Comparison of ENCODE assay signal across 13 mouse cellular contexts in genomic region chr4:15594506-15594905, GRCm38 (mm10).
DNase-seq lines count a peak whose midpoint lies in the region; ATAC-seq and TF ChIP-seq lines count a peak whose summit lies in the region.
"Had no signal": no experiment of that assay in that cellular context is flagged by ENCODE, and none has a peak within 500 bp of the region (broad histone marks: within the 10 kb centered on the region; RNA-seq: fewer than 3 reads in every experiment).

No protein-coding gene starts in this region.

- no peak overlapping the region for H3K4me2 ChIP-seq in midbrain, embryonic 15.5 days
- H3K4me2 ChIP-seq in midbrain, embryonic 11.5 days = no peak overlapping the region
- H3K4me2 ChIP-seq in intestine, postnatal 0 days (replicated peaks; ENCODE audit: low read depth) = no peak overlapping the region
- H3K4me2 ChIP-seq: embryonic facial prominence, embryonic 12.5 days; forebrain, embryonic 13.5 days; limb, embryonic 13.5 days; lung, embryonic 14.5 days had no signal

- no peaks in the 10 kb centered on the region for H3K27me3 ChIP-seq in midbrain, embryonic 15.5 days (replicated peaks)
- no peaks in the 10 kb centered on the region for H3K27me3 ChIP-seq in midbrain, embryonic 11.5 days (ENCODE audit: control insufficient read depth, insufficient read depth, low read length)
- no peaks in the 10 kb centered on the region for H3K27me3 ChIP-seq in intestine, postnatal 0 days (replicated peaks; ENCODE audit: control insufficient read depth, insufficient read depth, low read length)
- H3K27me3 ChIP-seq: embryonic facial prominence, embryonic 12.5 days; forebrain, embryonic 13.5 days; limb, embryonic 13.5 days had no signal

- H3K36me3 ChIP-seq in midbrain, embryonic 15.5 days (replicated peaks) = no peaks in the 10 kb centered on the region
- no peaks in the 10 kb centered on the region for H3K36me3 ChIP-seq in midbrain, embryonic 11.5 days (ENCODE audit: control insufficient read depth, insufficient read depth, low read length)
- H3K36me3 ChIP-seq in intestine, postnatal 0 days (ENCODE audit: control insufficient read depth, insufficient read depth) = no peaks in the 10 kb centered on the region
- H3K36me3 ChIP-seq: embryonic facial prominence, embryonic 12.5 days; hindbrain, embryonic 10.5 days; limb, embryonic 13.5 days had no signal

- H3K9ac ChIP-seq in midbrain, embryonic 15.5 days = no peak overlapping the region
- H3K9ac ChIP-seq in midbrain, embryonic 11.5 days (ENCODE audit: low read length) = no peak overlapping the region
- no peak overlapping the region for H3K9ac ChIP-seq in intestine, postnatal 0 days (ENCODE audit: low read depth, low read length)
- H3K9ac ChIP-seq: embryonic facial prominence, embryonic 12.5 days; forebrain, embryonic 13.5 days; limb, embryonic 13.5 days; lung, embryonic 14.5 days had no signal

- no peak overlapping the region for H3K4me3 ChIP-seq in midbrain, embryonic 15.5 days
- no peak overlapping the region for H3K4me3 ChIP-seq in midbrain, embryonic 11.5 days (ENCODE audit: low read depth, low read length)
- no peak overlapping the region for H3K4me3 ChIP-seq in intestine, postnatal 0 days (ENCODE audit: low read depth, low read length)
- H3K4me3 ChIP-seq: embryonic facial prominence, embryonic 12.5 days; forebrain, embryonic 13.5 days; hindbrain, embryonic 10.5 days; limb, embryonic 13.5 days had no signal

- no peaks in the 10 kb centered on the region for H3K9me3 ChIP-seq in midbrain, embryonic 15.5 days
- H3K9me3 ChIP-seq in midbrain, embryonic 11.5 days (ENCODE audit: control insufficient read depth, low read length) = no peaks in the 10 kb centered on the region
- no peaks in the 10 kb centered on the region for H3K9me3 ChIP-seq in intestine, postnatal 0 days (ENCODE audit: control insufficient read depth)
- H3K9me3 ChIP-seq: embryonic facial prominence, embryonic 12.5 days; forebrain, embryonic 13.5 days; hindbrain, embryonic 10.5 days; limb, embryonic 13.5 days had no signal

- no peak for TF ChIP-seq CTCF in intestine, postnatal 0 days (IDR thresholded peaks at IDR 0.05; ENCODE audit: low read depth)

- 62% methylated on average over 3 of the region's 3 CpGs for WGBS in midbrain, embryonic 15.5 days
- WGBS in midbrain, embryonic 11.5 days = 89% methylated on average over 3 of the region's 3 CpGs
- WGBS in intestine, postnatal 0 days = 49% methylated on average over 3 of the region's 3 CpGs

- DNase-seq in cerebellum, postnatal 4 days (ENCODE audit: low spot score in 2 of 2) = no peak
- DNase-seq in midbrain, embryonic 11.5 days (ENCODE audit: low spot score, missing footprints) = no peak
- peak; percentile 21 to 46 for DNase-seq in cerebellum, postnatal 36 days
- DNase-seq in right cerebral cortex, postnatal 10 days (ENCODE audit: low spot score in 2 of 2) = peak; percentile 48 to 61
- no peak for DNase-seq in heart, adult 18-20 months

- peak overlapping the region; percentile 44 for H3K27ac ChIP-seq in midbrain, embryonic 15.5 days
- no peak overlapping the region for H3K27ac ChIP-seq in midbrain, embryonic 11.5 days (ENCODE audit: low read depth, low read length)
- no peak overlapping the region for H3K27ac ChIP-seq in intestine, postnatal 0 days (ENCODE audit: low read depth, low read length)
- H3K27ac ChIP-seq: embryonic facial prominence, embryonic 12.5 days; forebrain, embryonic 13.5 days; hindbrain, embryonic 10.5 days; limb, embryonic 13.5 days had no signal

- ATAC-seq in cerebellum, adult (ENCODE audit: insufficient number of reproducible peaks, low FRiP score, low TSS enrichment) = peak; percentile 24; the same call in 1 of the 2 replicates
- peak; percentile 46 for ATAC-seq in midbrain, embryonic 15.5 days (replicated peaks)
- no peak for ATAC-seq in midbrain, embryonic 11.5 days (ENCODE audit: low FRiP score)
- ATAC-seq in intestine, postnatal 0 days = no peak

- H3K4me1 ChIP-seq in midbrain, embryonic 15.5 days = peaks cover 7% of the 10 kb centered on the region; the same call in 1 of the 2 replicates
- no peaks in the 10 kb centered on the region for H3K4me1 ChIP-seq in midbrain, embryonic 11.5 days (ENCODE audit: control insufficient read depth, insufficient read depth, low read length)
- no peaks in the 10 kb centered on the region for H3K4me1 ChIP-seq in intestine, postnatal 0 days (replicated peaks; ENCODE audit: control insufficient read depth, insufficient read depth, low read length)
- H3K4me1 ChIP-seq: embryonic facial prominence, embryonic 12.5 days; forebrain, embryonic 13.5 days; hindbrain, embryonic 10.5 days; limb, embryonic 13.5 days had no signal

Comparison
In these comparisons a context has a peak if more than half of its experiments do, and no peak if none do; other contexts are left out.
1. ATAC-seq: peak in cerebellum, adult (single experiment) and midbrain, embryonic 15.5 days (single experiment); none in midbrain, embryonic 11.5 days (single experiment) and intestine, postnatal 0 days (single experiment).
2. DNase-seq: peak in cerebellum, postnatal 36 days (2 of 2) and right cerebral cortex, postnatal 10 days (2 of 2); none in cerebellum, postnatal 4 days (0 of 2), midbrain, embryonic 11.5 days (single experiment) and heart, adult 18-20 months (0 of 2).